Mouse (Mus musculus): ENCODE results near the gene Dhodh. TPM values are rescaled to one million over a fixed set of nuclear protein-coding genes. Genes with fewer than 3 reads are reported as not detected.

Gene Dhodh
- polyA plus RNA-seq (2012; rRNA removed): 34.7 and 35.0 TPM in 2 replicates

DNA sequence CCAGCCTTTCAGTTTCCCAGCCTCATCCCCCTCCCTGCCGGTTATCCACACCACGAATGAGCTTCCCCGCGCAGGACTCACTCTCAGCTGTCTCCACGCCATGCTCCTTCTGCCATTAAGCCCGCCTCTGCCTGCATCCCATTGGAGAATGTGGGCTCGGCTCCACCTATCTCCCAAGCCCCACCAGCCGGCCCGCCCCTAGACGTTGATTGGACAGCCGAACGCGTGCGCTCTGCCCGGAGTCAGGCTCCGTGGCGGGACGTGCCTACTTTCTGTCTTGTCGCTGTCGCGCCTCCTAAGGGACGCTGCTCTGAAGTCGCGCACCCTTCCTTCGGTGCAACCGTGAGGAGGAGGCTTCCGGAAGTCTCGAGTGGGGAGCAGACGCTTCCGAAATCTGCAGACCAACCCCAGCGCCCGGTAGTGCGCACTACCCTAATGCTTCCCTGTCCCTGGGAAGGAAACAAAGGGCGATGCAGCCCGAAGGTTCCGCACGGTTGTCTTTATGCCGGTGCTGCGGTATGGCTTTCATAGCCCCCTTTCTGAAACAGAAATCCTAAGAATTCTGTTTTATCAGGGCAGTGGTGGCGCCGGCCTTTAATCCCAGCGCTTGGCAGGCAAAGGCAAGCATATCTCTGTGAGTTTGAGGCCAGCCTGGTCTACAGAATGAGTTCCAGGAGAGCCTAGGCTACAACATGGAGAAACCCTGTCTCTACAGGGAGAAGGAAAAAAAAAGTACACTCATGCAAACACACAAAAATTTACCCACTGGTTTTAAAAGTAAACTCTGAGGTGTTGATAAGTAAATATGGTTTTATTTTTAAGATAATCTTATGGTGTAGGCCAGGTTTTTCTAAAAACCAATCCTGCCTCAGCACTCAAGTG is at the start of gene Dhodh:
TSS of gene Dhodh (minus strand) at position 403 of the 882 bp plus-strand sequence.
- WGBS: under 1% methylated on average over 42 of the region's 42 CpGs
- H3K4me1 ChIP-seq (replicated peaks; ENCODE audit: control insufficient read depth, insufficient read depth, low read length): peaks cover 8% of the 10 kb centered on the region

DNA sequence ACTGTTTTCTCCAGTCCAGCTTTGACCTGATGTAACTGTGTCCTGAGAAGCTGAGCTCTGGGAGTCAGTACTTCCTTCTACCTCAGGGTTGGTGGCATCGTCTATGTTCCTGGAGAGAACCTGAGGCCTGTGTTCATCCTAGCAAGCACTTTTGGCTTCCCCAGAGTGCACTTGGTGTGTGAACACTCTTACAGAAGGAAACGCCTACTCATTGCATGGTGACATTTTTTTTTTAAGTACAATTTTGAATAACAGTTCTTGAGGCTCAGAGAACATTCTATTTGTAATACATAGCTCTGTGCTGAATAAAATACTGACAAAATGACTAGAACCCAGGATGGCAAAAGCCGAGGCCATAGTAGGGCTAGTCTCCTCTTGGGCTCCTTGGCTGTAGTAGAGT is 48.4 kb upstream of the Dhodh start:
- Histone ChIP-seq H3K4me3 (ENCODE audit: control insufficient read depth, insufficient read depth, low read length) (no peak overlapping the region), H3K36me3 (ENCODE audit: control insufficient read depth, insufficient read depth, low read length) (no peaks in the 10 kb centered on the region), H3K4me1 (replicated peaks; ENCODE audit: control insufficient read depth, insufficient read depth, low read length) (no peaks in the 10 kb centered on the region), H3K27me3 (ENCODE audit: control insufficient read depth, insufficient read depth, low read length) (no peaks in the 10 kb centered on the region), H3K27ac (ENCODE audit: control insufficient read depth, insufficient read depth, low read length) (no peak overlapping the region)
- TF ChIP-seq POLR2A (IDR thresholded peaks at IDR 0.05; ENCODE audit: control insufficient read depth, extremely low read depth, insufficient read depth, low read length, poor library complexity): no peak
- TF ChIP-seq CTCF (IDR thresholded peaks at IDR 0.05; ENCODE audit: borderline replicate concordance, control insufficient read depth, extremely low read depth, insufficient read depth, low read length, poor library complexity): no peak
- WGBS: 75% methylated on average over 3 of the region's 3 CpGs
- no peak for DNase-seq

More for the DNA sequence above, at the start of gene Dhodh:
- Histone ChIP-seq H3K36me3 (ENCODE audit: control insufficient read depth, insufficient read depth, low read length) (no peaks in the 10 kb centered on the region), H3K27ac (ENCODE audit: control insufficient read depth, insufficient read depth, low read length) (peak within 1 kb of the TSS; percentile 86), H3K27me3 (ENCODE audit: control insufficient read depth, insufficient read depth, low read length) (no peaks in the 10 kb centered on the region), H3K4me3 (ENCODE audit: control insufficient read depth, insufficient read depth, low read length) (peak within 1 kb of the TSS; percentile 45)
- TF ChIP-seq CTCF (IDR thresholded peaks at IDR 0.05; ENCODE audit: borderline replicate concordance, control insufficient read depth, extremely low read depth, insufficient read depth, low read length, poor library complexity) (peak; percentile 55; the same call in 1 of the 2 replicates), POLR2A (IDR thresholded peaks at IDR 0.05; ENCODE audit: control insufficient read depth, extremely low read depth, insufficient read depth, low read length, poor library complexity) (peak; percentile 81)
- peak; percentile 97 for DNase-seq

DNA sequence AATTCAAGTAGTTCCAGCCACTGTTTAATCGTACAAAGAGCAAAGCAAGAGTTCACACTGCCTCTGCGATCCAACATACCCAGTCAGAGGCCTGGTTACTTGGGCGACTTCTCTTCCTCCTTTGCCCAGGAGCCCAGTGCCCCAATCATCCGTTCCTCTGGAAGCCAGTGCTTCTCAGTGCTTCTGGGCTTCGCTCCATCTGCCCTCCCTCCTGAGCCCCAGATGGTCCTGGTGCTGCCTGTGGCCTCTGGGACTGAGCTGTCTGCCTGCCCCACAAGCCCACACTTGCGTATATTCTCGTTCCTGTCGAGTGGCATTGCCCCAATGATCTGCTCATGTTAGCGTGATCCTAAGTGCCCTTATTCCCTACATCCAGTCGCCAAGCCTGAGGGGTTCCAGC is 42.3 kb upstream of the Dhodh start:
- Histone ChIP-seq H3K27me3 (ENCODE audit: control insufficient read depth, insufficient read depth, low read length) (no peaks in the 10 kb centered on the region), H3K4me3 (ENCODE audit: control insufficient read depth, insufficient read depth, low read length) (no peak overlapping the region), H3K27ac (ENCODE audit: control insufficient read depth, insufficient read depth, low read length) (no peak overlapping the region), H3K36me3 (ENCODE audit: control insufficient read depth, insufficient read depth, low read length) (no peaks in the 10 kb centered on the region), H3K4me1 (replicated peaks; ENCODE audit: control insufficient read depth, insufficient read depth, low read length) (no peaks in the 10 kb centered on the region)
- TF ChIP-seq POLR2A (IDR thresholded peaks at IDR 0.05; ENCODE audit: control insufficient read depth, extremely low read depth, insufficient read depth, low read length, poor library complexity) (no peak), CTCF (IDR thresholded peaks at IDR 0.05; ENCODE audit: borderline replicate concordance, control insufficient read depth, extremely low read depth, insufficient read depth, low read length, poor library complexity) (no peak)
- 81% methylated on average over 10 of the region's 10 CpGs for WGBS
- DNase-seq: no peak

DNA sequence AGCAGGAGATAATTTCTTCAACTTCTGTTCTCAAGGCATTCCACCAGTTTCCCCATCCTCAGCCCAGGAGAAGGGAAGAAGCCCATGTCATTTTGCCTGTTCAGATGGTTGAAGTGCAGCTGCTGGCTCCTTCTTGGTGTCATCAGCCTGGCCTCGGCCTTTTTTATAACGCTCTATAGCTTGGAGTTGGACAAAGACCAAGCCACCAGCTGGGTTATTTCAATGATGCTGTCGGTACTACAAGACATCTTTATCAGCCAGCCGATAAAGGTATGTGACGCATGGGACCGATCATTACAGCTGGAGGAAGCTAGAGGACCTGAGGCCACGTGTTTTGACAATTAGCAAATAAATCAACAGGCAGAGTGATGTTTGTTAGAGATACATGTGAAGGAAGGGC is 40.0 kb upstream of the Dhodh start:
- TF ChIP-seq CTCF (IDR thresholded peaks at IDR 0.05; ENCODE audit: borderline replicate concordance, control insufficient read depth, extremely low read depth, insufficient read depth, low read length, poor library complexity) (no peak), POLR2A (IDR thresholded peaks at IDR 0.05; ENCODE audit: control insufficient read depth, extremely low read depth, insufficient read depth, low read length, poor library complexity) (no peak)
- 79% methylated on average over 7 of the region's 7 CpGs for WGBS
- Histone ChIP-seq H3K36me3 (ENCODE audit: control insufficient read depth, insufficient read depth, low read length) (no peaks in the 10 kb centered on the region), H3K4me3 (ENCODE audit: control insufficient read depth, insufficient read depth, low read length) (no peak overlapping the region), H3K27ac (ENCODE audit: control insufficient read depth, insufficient read depth, low read length) (no peak overlapping the region), H3K27me3 (ENCODE audit: control insufficient read depth, insufficient read depth, low read length) (no peaks in the 10 kb centered on the region), H3K4me1 (replicated peaks; ENCODE audit: control insufficient read depth, insufficient read depth, low read length) (no peaks in the 10 kb centered on the region)
- no peak for DNase-seq

DNA sequence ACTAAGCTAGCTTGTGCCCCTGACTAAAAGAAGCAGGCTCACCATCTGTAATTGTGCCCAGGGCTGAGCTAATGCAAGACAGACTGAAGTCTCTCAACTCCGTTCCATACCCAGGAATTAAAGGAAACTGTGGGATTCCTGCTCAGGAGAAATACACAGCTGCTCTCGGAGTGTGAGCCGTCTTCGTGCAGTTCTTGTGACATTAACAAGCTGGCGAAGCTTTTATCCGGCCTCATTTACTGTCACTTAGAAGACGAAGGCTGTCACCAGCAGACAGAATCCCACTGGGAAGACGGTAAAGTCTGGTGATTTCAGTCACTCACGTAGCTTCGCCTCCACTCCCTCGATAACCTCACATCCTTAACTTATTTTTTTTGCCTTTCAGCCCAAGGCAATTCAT is 38.9 kb upstream of the Dhodh start:
- no peak for TF ChIP-seq POLR2A (IDR thresholded peaks at IDR 0.05; ENCODE audit: control insufficient read depth, extremely low read depth, insufficient read depth, low read length, poor library complexity)
- TF ChIP-seq CTCF (IDR thresholded peaks at IDR 0.05; ENCODE audit: borderline replicate concordance, control insufficient read depth, extremely low read depth, insufficient read depth, low read length, poor library complexity): no peak
- DNase-seq: no peak
- Histone ChIP-seq H3K4me1 (replicated peaks; ENCODE audit: control insufficient read depth, insufficient read depth, low read length) (no peaks in the 10 kb centered on the region), H3K4me3 (ENCODE audit: control insufficient read depth, insufficient read depth, low read length) (no peak overlapping the region), H3K36me3 (ENCODE audit: control insufficient read depth, insufficient read depth, low read length) (no peaks in the 10 kb centered on the region), H3K27me3 (ENCODE audit: control insufficient read depth, insufficient read depth, low read length) (no peaks in the 10 kb centered on the region), H3K27ac (ENCODE audit: control insufficient read depth, insufficient read depth, low read length) (no peak overlapping the region)
- 89% methylated on average over 11 of the region's 11 CpGs for WGBS

DNA sequence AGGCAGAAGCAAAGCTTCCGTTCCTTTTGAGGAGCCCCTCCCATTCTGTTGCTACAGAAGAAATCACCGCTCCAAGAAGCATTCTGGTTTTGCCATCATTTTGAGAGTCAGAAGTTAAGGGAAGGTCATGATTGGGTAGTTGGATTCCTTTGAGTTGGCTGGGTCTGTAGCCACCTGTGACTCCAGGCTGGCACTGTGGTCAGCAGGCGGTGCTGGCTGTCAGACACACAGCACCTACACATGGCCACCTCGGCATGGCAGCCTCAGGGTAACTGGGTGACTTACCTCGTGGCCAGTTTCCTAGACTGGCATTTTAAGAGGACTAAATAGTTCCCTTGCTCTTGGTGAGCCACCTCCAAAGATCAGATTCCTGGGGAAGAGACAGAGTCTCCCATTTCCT is 32.8 kb upstream of the Dhodh start:
- 77% methylated on average over 5 of the region's 5 CpGs for WGBS
- Histone ChIP-seq H3K36me3 (ENCODE audit: control insufficient read depth, insufficient read depth, low read length) (no peaks in the 10 kb centered on the region), H3K27me3 (ENCODE audit: control insufficient read depth, insufficient read depth, low read length) (no peaks in the 10 kb centered on the region), H3K4me1 (replicated peaks; ENCODE audit: control insufficient read depth, insufficient read depth, low read length) (no peaks in the 10 kb centered on the region), H3K4me3 (ENCODE audit: control insufficient read depth, insufficient read depth, low read length) (no peak overlapping the region), H3K27ac (ENCODE audit: control insufficient read depth, insufficient read depth, low read length) (no peak overlapping the region)
- DNase-seq: no peak
- TF ChIP-seq CTCF (IDR thresholded peaks at IDR 0.05; ENCODE audit: borderline replicate concordance, control insufficient read depth, extremely low read depth, insufficient read depth, low read length, poor library complexity) (no peak), POLR2A (IDR thresholded peaks at IDR 0.05; ENCODE audit: control insufficient read depth, extremely low read depth, insufficient read depth, low read length, poor library complexity) (no peak)
